Mouse (Mus musculus): ENCODE measurements around the gene Plppr2. TPM values are rescaled to one million over a fixed set of nuclear protein-coding genes. Genes with fewer than 3 reads are reported as not detected.

Plppr2 gene
- polyA plus RNA-seq, 1 experiment from 2014 or later, result 47.3 TPM

- Histone ChIP-seq H3K4me2 (ENCODE audit: low read length) (peak overlapping the region; percentile 63), H3K4me1 (ENCODE audit: control insufficient read depth, insufficient read depth, low read length) (peaks cover 14% of the 10 kb centered on the region), H3K27ac (ENCODE audit: low read depth, low read length) (no peak overlapping the region), H3K4me3 (ENCODE audit: low read depth, low read length) (peak overlapping the region; percentile 33), H3K9me3 (replicated peaks; ENCODE audit: control insufficient read depth, low read length) (no peaks in the 10 kb centered on the region), H3K36me3 (ENCODE audit: control insufficient read depth, insufficient read depth, low read length) (no peaks in the 10 kb centered on the region; the same call in 1 of the 2 replicates), H3K9ac (ENCODE audit: low read length) (no peak overlapping the region), H3K27me3 (replicated peaks; ENCODE audit: control insufficient read depth, insufficient read depth, low read length) (peaks cover 48% of the 10 kb centered on the region)
- ATAC-seq, result no peak
- WGBS, result 2% methylated on average over 35 of the region's 35 CpGs
- DNase-seq (ENCODE audit: low spot score), result no peak
Measured at GRCm38 (mm10) chr9:21961366-21961980, 24.6 kb downstream of the Plppr2 start.

DNA sequence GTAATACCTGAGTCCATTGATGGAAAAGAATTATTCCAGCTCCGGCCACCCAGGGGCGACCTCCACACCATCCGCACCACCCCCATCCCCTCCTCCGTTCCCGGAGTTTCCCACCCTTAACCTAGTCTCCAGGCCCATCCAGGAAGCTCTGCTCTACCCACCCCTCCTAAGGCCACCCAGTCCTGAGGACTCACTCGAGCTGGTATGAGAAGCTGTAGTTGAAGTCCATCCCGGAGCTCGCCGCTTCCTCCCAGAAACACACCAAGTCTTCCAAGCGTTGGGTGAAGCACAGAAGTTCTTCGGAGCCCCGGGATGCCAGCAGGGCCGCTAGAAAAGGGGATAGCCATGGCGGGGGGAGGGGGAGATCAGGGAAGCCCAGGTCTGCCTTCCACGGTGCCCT is 25.2 kb downstream of the Plppr2 start:
- Histone ChIP-seq H3K9ac (ENCODE audit: low read length) (peak overlapping the region; percentile 51), H3K9me3 (replicated peaks; ENCODE audit: control insufficient read depth, low read length) (no peaks in the 10 kb centered on the region), H3K27me3 (replicated peaks; ENCODE audit: control insufficient read depth, insufficient read depth, low read length) (peaks cover 48% of the 10 kb centered on the region), H3K4me2 (ENCODE audit: low read length) (peak overlapping the region; percentile 63), H3K4me3 (ENCODE audit: low read depth, low read length) (peak overlapping the region; percentile 33), H3K27ac (ENCODE audit: low read depth, low read length) (no peak overlapping the region), H3K4me1 (ENCODE audit: control insufficient read depth, insufficient read depth, low read length) (peaks cover 12% of the 10 kb centered on the region), H3K36me3 (ENCODE audit: control insufficient read depth, insufficient read depth, low read length) (no peaks in the 10 kb centered on the region; the same call in 1 of the 2 replicates)
- WGBS, result under 1% methylated on average over 15 of the region's 15 CpGs
- DNase-seq (ENCODE audit: low spot score) (no peak), ATAC-seq (peak; percentile 54)

DNA sequence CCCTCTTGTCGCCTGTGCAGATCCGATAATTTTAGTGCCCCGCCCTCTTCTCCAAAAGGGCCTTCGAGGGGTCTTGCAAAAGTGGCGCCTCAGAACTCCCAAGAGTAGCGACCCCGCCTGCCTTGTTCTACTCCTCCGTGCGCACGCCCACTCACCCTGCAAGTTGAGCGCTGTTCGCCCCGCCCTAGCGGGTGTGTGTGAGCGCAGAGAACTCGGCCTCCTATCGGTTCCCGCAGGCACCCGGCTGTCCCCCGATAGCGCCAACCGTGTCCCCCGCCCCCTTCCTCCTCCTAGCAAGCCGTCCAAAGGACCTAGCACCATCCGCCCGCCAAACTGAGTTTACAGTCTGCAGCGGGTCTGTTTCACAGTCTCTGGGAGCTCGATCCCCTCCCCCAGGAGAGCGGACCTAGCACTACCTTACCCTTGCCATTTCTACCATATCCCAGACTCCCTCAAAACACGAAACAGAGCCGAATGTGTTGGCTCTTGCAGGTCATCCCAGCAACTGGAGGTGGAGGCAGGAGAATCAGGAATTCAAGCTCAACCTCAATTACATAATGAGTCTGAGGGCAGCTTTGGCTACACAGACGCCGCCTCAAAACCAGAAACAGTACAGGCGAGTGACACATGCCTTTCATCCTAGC is 25.7 kb downstream of the Plppr2 start:
- ATAC-seq (peak; percentile 83), DNase-seq (ENCODE audit: low spot score) (peak; percentile 74)
- Histone ChIP-seq H3K4me2 (ENCODE audit: low read length) (peak overlapping the region; percentile 63), H3K36me3 (ENCODE audit: control insufficient read depth, insufficient read depth, low read length) (no peaks in the 10 kb centered on the region; the same call in 1 of the 2 replicates), H3K9ac (ENCODE audit: low read length) (peak overlapping the region; percentile 51), H3K27ac (ENCODE audit: low read depth, low read length) (no peak overlapping the region), H3K9me3 (replicated peaks; ENCODE audit: control insufficient read depth, low read length) (no peaks in the 10 kb centered on the region), H3K4me1 (ENCODE audit: control insufficient read depth, insufficient read depth, low read length) (peaks cover 12% of the 10 kb centered on the region), H3K4me3 (ENCODE audit: low read depth, low read length) (peak overlapping the region; percentile 33), H3K27me3 (replicated peaks; ENCODE audit: control insufficient read depth, insufficient read depth, low read length) (peaks cover 48% of the 10 kb centered on the region)
- 4% methylated on average over 34 of the region's 34 CpGs for WGBS

DNA sequence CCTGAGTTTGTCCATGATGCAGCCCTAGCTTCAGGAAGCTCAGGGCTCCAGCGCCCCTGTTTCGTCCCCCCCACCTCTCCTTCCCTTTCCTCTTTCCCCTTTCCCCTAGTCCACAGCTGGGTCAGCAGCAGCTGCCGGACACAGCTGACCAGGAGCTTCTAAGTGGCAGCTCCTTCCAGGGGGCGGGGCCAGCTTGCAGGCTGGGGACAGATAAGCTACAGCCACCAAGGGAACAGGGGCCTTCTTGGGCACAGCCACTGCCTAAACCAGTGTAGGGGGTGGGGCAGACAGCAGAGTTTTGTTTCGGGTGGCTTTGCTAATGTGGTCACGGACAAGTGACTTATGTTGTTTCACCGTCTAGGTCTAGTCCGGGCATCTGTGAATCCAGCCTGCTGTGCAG is 26.6 kb downstream of the Plppr2 start, which contains the start of gene Epor:
Gene Epor (minus strand): TSS at position 90 of the 400 bp plus-strand sequence.
- Histone ChIP-seq H3K27me3 (replicated peaks; ENCODE audit: control insufficient read depth, insufficient read depth, low read length) (peaks cover 48% of the 10 kb centered on the region), H3K9ac (ENCODE audit: low read length) (peak within 1 kb of the TSS; percentile 51), H3K4me2 (ENCODE audit: low read length) (peak within 1 kb of the TSS; percentile 63), H3K27ac (ENCODE audit: low read depth, low read length) (no peak within 1 kb of the TSS), H3K9me3 (replicated peaks; ENCODE audit: control insufficient read depth, low read length) (no peaks in the 10 kb centered on the region), H3K36me3 (ENCODE audit: control insufficient read depth, insufficient read depth, low read length) (no peaks in the 10 kb centered on the region; the same call in 1 of the 2 replicates), H3K4me1 (ENCODE audit: control insufficient read depth, insufficient read depth, low read length) (peaks cover 12% of the 10 kb centered on the region), H3K4me3 (ENCODE audit: low read depth, low read length) (peak within 1 kb of the TSS; percentile 33)
- WGBS, result 32% methylated on average over 8 of the region's 8 CpGs
- DNase-seq (ENCODE audit: low spot score) (no peak), ATAC-seq (no peak)

DNA sequence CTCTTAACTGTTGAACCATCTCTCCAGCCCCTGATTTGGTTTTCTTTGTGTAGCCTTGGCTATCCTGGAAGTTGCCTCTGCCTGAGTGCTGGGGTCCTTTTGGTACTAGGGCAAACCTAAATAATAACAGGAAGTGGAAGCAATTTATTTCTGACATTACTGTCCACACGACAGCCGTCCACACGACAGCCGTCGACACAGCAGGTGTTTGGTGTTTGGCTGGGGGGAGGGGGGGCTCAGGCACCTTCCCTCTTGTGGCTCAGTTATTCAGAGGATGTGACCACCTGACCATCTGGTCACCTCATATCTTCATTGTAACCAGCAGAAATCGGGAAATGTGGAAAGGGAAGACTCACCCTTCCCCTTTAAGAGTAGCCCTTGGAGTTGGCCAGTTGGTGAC is 32.0 kb downstream of the Plppr2 start:
- no peak overlapping the region for H3K4me2 ChIP-seq (ENCODE audit: low read length)
- no peak for DNase-seq (ENCODE audit: low spot score)
- ATAC-seq, result no peak

GRCm38 (mm10) chr9:21969304-21969703 is 32.5 kb downstream of the Plppr2 start:
- 85% methylated on average over 4 of the region's 4 CpGs for WGBS
- H3K9me3 ChIP-seq (replicated peaks; ENCODE audit: control insufficient read depth, low read length), result no peaks in the 10 kb centered on the region
- ATAC-seq (no peak), DNase-seq (ENCODE audit: low spot score) (no peak)
- H3K4me1 ChIP-seq (ENCODE audit: control insufficient read depth, insufficient read depth, low read length), result no peaks in the 10 kb centered on the region
- no peak overlapping the region for H3K4me2 ChIP-seq (ENCODE audit: low read length)
- H3K36me3 ChIP-seq (ENCODE audit: control insufficient read depth, insufficient read depth, low read length), result no peaks in the 10 kb centered on the region
- no peak overlapping the region for H3K27ac ChIP-seq (ENCODE audit: low read depth, low read length)
- H3K27me3 ChIP-seq (replicated peaks; ENCODE audit: control insufficient read depth, insufficient read depth, low read length), result no peaks in the 10 kb centered on the region
- no peak overlapping the region for H3K4me3 ChIP-seq (ENCODE audit: low read depth, low read length)
- H3K9ac ChIP-seq (ENCODE audit: low read length), result no peak overlapping the region

More for the DNA sequence above, 32.0 kb downstream of the Plppr2 start:
- Histone ChIP-seq H3K27me3 (replicated peaks; ENCODE audit: control insufficient read depth, insufficient read depth, low read length) (0 out of 2 replicates have a peak, but pooled peaks cover 3% of the 10 kb centered on the region), H3K36me3 (ENCODE audit: control insufficient read depth, insufficient read depth, low read length) (no peaks in the 10 kb centered on the region), H3K9ac (ENCODE audit: low read length) (no peak overlapping the region), H3K4me1 (ENCODE audit: control insufficient read depth, insufficient read depth, low read length) (no peaks in the 10 kb centered on the region), H3K9me3 (replicated peaks; ENCODE audit: control insufficient read depth, low read length) (no peaks in the 10 kb centered on the region), H3K27ac (ENCODE audit: low read depth, low read length) (no peak overlapping the region), H3K4me3 (ENCODE audit: low read depth, low read length) (no peak overlapping the region)
- 83% methylated on average over 6 of the region's 6 CpGs for WGBS

DNA sequence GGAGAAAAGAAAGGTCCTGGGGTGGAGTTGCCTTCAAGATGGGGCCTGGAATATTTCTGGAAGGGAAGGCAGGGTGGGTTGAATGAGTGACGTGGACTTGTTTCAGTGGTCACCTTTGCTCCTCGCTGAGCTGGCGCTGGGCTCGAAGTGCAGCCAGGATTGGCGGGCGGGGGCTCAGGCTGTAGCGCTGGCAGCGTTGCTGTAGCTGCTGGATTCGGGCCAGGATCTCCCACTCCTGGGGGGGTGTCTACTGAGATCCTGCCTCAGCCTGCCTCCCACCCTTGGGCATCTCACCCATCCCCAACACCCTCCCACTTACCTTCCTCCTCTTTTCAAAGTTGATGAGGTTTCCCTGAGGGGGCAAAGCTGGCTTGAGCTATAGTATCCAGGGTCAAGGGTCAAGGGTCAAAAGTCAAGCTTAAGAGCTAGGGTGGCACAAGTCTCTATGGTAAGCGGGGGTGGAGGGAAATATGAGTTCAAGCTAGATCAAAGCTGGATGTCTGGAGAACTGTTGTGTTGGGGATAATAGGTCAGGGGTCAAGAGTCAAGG is 39.9 kb downstream of the Plppr2 start:
- ATAC-seq (no peak), DNase-seq (ENCODE audit: low spot score) (no peak)
- H3K36me3 ChIP-seq (ENCODE audit: control insufficient read depth, insufficient read depth, low read length), result no peaks in the 10 kb centered on the region
- H3K9me3 ChIP-seq (replicated peaks; ENCODE audit: control insufficient read depth, low read length), result no peaks in the 10 kb centered on the region
- H3K9ac ChIP-seq (ENCODE audit: low read length), result no peak overlapping the region
- no peak overlapping the region for H3K27ac ChIP-seq (ENCODE audit: low read depth, low read length)
- WGBS, result 79% methylated on average over 10 of the region's 10 CpGs
- no peaks in the 10 kb centered on the region for H3K27me3 ChIP-seq (replicated peaks; ENCODE audit: control insufficient read depth, insufficient read depth, low read length)
- no peak overlapping the region for H3K4me3 ChIP-seq (ENCODE audit: low read depth, low read length)
- H3K4me2 ChIP-seq (ENCODE audit: low read length), result no peak overlapping the region
- H3K4me1 ChIP-seq (ENCODE audit: control insufficient read depth, insufficient read depth, low read length), result no peaks in the 10 kb centered on the region

DNA sequence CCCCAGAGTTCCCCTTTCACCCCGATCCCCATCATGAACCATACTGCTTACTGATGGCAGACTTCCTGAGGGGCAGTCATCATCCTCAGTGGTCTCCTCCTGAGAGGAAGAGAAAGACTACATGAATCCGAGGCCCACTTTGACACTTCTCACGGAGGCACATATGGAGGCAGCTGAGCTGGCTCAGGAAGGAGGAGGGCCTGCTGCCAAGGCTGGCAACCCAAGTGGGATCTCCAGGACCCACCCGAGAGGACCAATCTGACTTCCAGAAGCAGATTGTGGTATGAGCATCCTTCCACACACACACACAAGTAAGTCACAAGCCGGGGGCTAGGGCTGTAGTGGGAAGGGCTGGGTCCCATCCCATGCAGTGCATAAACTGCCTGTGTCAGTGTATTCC is 40.5 kb downstream of the Plppr2 start:
- WGBS, result 77% methylated on average over 5 of the region's 5 CpGs
- Histone ChIP-seq H3K9ac (ENCODE audit: low read length) (no peak overlapping the region), H3K4me2 (ENCODE audit: low read length) (no peak overlapping the region), H3K27me3 (replicated peaks; ENCODE audit: control insufficient read depth, insufficient read depth, low read length) (no peaks in the 10 kb centered on the region), H3K4me1 (ENCODE audit: control insufficient read depth, insufficient read depth, low read length) (no peaks in the 10 kb centered on the region), H3K9me3 (replicated peaks; ENCODE audit: control insufficient read depth, low read length) (no peaks in the 10 kb centered on the region), H3K4me3 (ENCODE audit: low read depth, low read length) (no peak overlapping the region), H3K27ac (ENCODE audit: low read depth, low read length) (no peak overlapping the region), H3K36me3 (ENCODE audit: control insufficient read depth, insufficient read depth, low read length) (no peaks in the 10 kb centered on the region)
- DNase-seq (ENCODE audit: low spot score) (no peak), ATAC-seq (peak; percentile 37; the same call in 1 of the 2 replicates)

- no peaks in the 10 kb centered on the region for H3K27me3 ChIP-seq (replicated peaks; ENCODE audit: control insufficient read depth, insufficient read depth, low read length)
- no peaks in the 10 kb centered on the region for H3K9me3 ChIP-seq (replicated peaks; ENCODE audit: control insufficient read depth, low read length)
- WGBS, result 20% methylated on average over 2 of the region's 2 CpGs
- no peaks in the 10 kb centered on the region for H3K36me3 ChIP-seq (ENCODE audit: control insufficient read depth, insufficient read depth, low read length)
- ATAC-seq (no peak), DNase-seq (ENCODE audit: low spot score) (no peak)
- no peak overlapping the region for H3K4me3 ChIP-seq (ENCODE audit: low read depth, low read length)
- no peak overlapping the region for H3K27ac ChIP-seq (ENCODE audit: low read depth, low read length)
- no peak overlapping the region for H3K9ac ChIP-seq (ENCODE audit: low read length)
- no peak overlapping the region for H3K4me2 ChIP-seq (ENCODE audit: low read length)
- no peaks in the 10 kb centered on the region for H3K4me1 ChIP-seq (ENCODE audit: control insufficient read depth, insufficient read depth, low read length)
Measured at GRCm38 (mm10) chr9:21977972-21978371, 41.1 kb downstream of the Plppr2 start.

Data from forebrain, embryonic 14.5 days (tissue).